Mouse (Mus musculus): Measurements from ENCODE around the gene Vapa. TPM values are rescaled to one million over a fixed set of nuclear protein-coding genes. Genes with fewer than 3 reads are reported as not detected.
"Not testable (repeated sequence)": the region's sequence is repeated elsewhere in the genome, so short reads cannot be mapped to it uniquely, and the experiment has no call there.

Gene Vapa
- 100 to 1,000 TPM; 142 to 159 TPM for total RNA-seq (2021)
- long read RNA-seq, experiment 1, transcript Vapa-201 (6 exons, 3,369 nt): major isoform, 492 of 503 reads
- long read RNA-seq, experiment 1, partial matches to known transcripts: 2 of 503 reads
- long read RNA-seq, experiment 1, other reads (novel, unspliced or antisense): 9 of 503 reads
- long read RNA-seq, experiment 2, transcript Vapa-201 (6 exons, 3,369 nt): major isoform, 461 of 482 reads
- long read RNA-seq, experiment 2, partial matches to known transcripts: 2 of 482 reads
- long read RNA-seq, experiment 2, other reads (novel, unspliced or antisense): 19 of 482 reads

DNA sequence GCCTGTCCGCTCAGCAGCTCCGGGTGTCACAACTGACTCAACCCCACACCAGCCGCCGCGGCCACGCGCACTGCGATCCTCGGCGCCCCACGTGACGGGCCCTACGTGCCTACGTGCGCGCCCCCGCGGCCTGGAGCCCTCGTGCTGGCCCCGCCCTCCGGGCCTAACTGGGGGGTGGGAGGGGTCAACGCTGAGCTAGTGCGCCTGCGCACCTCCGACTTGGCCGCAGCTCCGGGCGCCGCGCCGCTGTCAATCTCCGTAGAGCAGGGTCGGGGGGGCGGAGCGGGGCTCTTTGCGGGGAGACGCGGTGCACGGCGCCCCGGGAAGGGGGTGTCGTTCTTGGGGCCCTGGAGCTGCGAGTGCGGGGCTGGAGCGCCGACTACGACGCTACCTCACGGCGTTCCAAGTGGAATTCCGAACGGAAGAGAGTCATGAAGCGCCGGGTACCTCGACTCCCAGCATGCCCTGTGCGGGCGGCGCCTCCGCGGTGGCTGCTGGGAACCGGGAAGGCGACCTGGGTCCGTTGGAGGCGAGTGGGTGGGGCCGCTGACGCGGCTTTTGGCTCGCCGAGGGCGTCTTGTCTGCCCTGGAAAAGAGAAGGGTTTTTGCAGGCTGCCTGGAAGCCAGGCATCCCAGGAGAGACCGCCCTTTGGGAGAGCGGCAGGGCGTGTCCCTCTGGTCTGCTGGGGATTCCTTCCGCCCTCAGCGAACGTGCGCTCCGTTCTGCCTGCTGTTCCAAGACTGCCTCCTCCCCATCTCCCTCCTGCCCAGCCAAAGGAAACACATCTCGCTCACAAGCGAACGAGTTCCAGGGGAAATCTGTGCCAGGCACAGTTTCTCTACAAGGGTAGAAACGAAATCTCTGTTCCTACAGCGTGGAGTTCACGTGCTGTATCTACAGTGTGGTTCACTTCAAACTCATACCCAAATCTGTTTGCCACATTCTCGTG is at the start of gene Vapa:
TSS of gene Vapa (minus strand) at position 93 of the 950 bp plus-strand sequence.
- peak; percentile 98 to 99 for DNase-seq (ENCODE audit: low spot score in 2 of 2)

DNA sequence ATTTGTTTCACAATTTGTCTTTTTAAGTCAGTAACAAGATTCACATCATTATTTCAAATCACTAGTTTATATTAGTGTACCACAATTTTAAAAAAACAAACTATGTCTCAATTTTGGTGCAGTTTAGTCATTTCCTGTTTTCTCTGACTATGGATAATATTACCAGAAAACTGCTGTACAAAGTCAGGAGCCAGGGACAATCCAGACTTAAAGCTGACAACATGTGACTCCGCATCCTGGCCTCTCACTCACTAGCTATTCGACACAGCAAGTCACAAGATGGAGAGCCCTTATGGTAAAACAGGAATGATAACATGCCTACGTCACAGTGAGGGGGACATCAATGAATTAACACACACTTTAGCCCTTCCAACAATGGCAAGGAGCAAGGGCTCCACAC is 49.3 kb upstream of the Vapa start:
- no peak for DNase-seq (ENCODE audit: low spot score in 2 of 2)

- no peak for DNase-seq (ENCODE audit: low spot score in 2 of 2)
Observed at GRCm38 (mm10) chr17:65658416-65658815, 45.1 kb upstream of the Vapa start.

DNA sequence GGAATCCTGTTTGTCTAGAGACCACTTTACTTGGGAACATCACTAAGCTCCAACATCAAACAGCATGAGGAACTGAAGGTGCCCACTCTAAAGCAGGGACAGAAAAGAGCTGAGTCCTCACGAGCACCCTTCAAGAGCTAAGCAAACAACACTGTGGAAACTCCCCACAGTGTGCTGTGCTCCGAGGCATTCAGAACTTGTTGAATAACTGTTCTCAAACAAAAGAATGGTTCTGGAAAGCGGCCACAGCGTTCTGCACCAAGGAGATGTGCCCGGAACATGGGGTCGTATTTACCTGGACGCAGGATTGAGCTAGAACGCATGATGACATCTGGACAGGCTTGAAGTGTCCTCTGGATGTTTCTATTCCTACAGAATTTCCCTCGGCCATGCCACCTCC is 44.6 kb upstream of the Vapa start:
- DNase-seq (ENCODE audit: low spot score in 2 of 2): no peak

GRCm38 (mm10) chr17:65656731-65657130 is 43.4 kb upstream of the Vapa start:
- DNase-seq (ENCODE audit: low spot score in 2 of 2): no peak

DNA sequence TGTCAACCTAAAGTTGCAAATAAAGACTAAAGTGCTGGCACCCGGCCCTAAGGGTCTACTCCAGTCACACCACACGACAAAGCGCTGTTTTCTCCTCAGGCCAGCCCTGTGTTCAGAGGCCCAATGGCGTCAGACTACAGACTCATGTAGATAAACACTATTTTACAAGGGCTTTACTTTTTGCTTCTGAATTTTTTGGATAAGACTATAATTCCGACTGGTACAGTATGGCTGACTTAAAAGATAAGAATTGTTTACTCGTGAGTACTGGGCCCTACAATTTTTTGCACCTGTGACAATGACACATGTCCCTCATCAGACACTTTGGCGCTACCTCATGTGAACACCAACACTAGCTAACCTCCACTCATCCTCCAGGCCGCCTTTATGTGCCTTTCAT is 42.7 kb upstream of the Vapa start:
- DNase-seq (ENCODE audit: low spot score in 2 of 2): no peak

GRCm38 (mm10) chr17:65655608-65656007 is 42.3 kb upstream of the Vapa start:
- DNase-seq (ENCODE audit: low spot score in 2 of 2): no peak

- no peak for DNase-seq (ENCODE audit: low spot score in 2 of 2)
Observed at GRCm38 (mm10) chr17:65650598-65650997, 37.2 kb upstream of the Vapa start.

GRCm38 (mm10) chr17:65649175-65649493 is 35.8 kb upstream of the Vapa start:
- no peak for DNase-seq (ENCODE audit: low spot score in 2 of 2)

DNA sequence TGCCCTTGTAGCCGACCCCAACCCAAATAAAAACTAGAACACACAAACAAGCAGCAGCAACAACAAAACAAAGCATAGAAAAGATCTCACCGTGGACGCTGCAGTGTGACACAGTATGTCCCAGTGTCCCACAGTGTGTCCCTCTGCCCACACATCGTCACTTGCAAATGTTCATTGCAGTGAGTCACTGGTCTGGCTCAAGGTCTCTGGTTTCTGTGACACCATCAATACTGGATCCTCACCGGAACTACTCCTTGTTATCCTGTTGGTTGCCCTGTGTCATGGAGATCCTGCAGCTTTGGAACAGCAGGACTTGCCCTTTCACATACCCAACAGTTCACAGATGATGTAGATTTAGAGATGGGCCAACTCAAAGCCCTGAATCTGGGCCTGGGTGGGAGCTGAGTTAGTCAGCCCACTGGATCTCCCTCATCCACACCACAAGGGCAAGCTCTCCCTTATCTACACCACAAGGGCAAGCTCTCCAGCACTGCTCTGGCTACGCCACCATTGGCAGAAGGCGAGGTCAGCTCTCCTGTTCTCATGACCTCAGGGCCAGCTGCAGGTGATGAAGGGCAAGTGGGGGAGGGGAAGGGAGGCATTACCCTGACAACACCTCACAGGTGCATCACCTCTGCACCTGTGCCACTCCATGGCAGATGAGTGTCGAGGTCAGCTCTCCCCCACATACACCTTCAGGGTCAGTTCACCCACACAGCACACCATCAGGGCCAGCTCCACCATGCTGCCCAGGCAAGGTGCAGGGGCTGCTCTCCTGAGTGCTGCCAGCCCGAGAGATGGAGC is 35.2 kb upstream of the Vapa start:
- no peak for DNase-seq (ENCODE audit: low spot score in 2 of 2)

DNA sequence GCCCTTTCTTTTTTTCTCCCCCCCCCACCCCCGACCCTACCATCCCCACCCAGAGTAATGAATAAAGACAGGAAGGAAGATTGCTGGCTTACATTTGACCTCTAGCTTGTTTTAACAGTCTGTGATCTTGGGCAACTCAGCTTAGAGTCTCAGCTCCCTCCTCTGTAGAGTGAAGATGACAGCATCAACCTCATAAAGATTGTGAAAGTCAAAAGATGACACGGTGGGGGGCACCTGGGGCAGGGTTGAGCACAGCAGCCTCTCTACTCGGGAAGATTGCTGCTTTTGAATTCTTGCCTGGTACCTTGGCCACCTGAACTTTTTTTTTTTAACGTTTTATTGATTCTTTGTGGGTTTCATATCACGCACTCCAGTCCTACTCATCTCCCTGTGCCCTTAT is 34.6 kb upstream of the Vapa start:
- no peak for DNase-seq (ENCODE audit: low spot score in 2 of 2)

DNA sequence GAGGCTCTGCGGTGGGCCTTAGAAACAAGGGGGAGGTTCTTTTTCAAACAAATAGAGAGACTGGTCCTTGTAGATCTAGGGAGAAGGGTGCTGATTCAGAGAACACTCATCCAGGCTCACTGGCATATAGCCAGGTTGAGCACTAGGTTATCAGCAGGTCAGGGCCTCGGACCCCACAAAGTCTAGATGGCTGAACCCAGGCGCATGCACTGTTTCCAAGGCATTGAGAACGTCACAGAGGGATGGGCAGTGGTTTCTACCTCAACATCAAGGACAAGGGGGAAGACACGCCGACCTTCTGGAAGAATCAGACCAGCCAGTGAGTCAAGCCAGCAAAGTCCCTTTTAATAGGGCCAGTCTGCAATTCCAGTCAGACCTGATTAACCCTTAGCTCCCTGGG is 33.9 kb upstream of the Vapa start:
- no peak for DNase-seq (ENCODE audit: low spot score in 2 of 2)

DNA sequence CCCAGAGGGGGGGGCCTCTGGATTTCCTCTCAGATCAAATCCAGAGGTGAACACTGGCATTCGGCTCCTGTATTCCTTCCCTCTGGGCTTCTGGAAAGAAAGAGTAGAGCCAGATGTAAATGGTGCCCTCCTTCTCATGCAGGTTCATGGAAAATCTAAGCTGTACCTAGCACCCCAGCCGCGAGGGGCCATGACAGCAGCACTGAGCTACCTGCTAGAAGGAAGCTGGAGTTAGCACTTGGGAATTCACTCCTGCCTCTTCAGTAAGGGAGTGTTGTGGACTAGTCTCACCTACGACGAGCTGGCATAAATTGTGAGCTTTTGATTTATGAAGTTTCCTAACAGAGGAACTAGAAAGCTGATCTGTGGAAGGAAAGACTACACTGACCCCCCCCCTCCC is 30.2 kb upstream of the Vapa start:
- no peak for DNase-seq (ENCODE audit: low spot score in 2 of 2)

DNA sequence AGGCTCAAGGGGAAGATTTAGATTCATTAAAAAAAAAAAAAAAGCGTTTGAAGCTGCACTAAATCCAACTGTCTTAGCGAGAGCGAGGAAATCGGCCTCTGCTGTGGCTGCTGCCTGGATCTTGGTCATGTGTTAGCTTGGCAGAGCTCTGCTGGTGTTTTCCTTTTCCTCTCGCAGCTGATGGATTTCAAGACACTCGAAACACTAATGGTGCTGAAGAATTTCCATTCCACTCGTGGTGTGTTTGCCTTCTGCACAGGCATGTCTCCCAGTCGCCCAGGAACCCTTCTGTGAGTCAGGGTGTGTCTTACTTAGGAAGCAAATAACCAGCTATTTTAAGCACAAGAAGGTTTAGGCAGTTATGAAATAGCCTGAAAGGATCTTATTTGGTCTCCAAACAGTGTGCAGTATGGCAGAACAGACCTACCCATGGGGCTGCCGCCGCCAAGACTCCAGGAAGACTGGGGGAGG is 29.7 kb upstream of the Vapa start:
- DNase-seq (ENCODE audit: low spot score in 2 of 2): peak in 1 of 2 experiments; percentile 16

- DNase-seq (ENCODE audit: low spot score in 2 of 2): no peak
Observed at GRCm38 (mm10) chr17:65642578-65642991, 29.2 kb upstream of the Vapa start.

DNA sequence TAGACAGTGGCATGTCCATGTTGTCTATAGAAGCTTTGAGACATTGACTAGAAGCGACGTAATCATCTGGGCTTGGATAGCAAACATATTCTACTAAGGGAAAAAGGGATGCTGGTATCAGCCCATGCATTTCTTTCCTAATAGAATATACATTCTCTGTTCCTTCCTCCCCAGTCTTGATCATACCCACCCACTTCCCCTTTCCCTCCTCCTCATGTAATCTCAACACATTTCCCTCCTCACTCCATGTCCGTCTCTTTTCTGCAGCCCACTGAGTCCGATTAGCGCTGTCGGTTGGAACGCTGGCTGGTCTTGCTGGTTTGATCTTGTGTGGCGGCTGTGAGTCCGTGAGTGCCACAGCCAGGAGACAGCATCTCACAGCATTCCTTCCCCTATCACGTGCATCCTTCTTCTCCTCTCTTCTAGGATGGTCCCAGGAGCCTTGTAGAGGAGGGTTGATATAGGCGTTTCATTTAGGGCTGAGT is 28.4 kb upstream of the Vapa start, which contains the start of gene Txndc2:
TSS of gene Txndc2 (minus strand) at position 435 of the 485 bp plus-strand sequence.
- DNase-seq (ENCODE audit: low spot score in 2 of 2): no peak

GRCm38 (mm10) chr17:65639144-65639543 is 25.8 kb upstream of the Vapa start:
- no peak for DNase-seq (ENCODE audit: low spot score in 2 of 2)

GRCm38 (mm10) chr17:65635715-65636360 is 22.5 kb upstream of the Vapa start:
- DNase-seq (ENCODE audit: low spot score in 2 of 2): no peak

DNA sequence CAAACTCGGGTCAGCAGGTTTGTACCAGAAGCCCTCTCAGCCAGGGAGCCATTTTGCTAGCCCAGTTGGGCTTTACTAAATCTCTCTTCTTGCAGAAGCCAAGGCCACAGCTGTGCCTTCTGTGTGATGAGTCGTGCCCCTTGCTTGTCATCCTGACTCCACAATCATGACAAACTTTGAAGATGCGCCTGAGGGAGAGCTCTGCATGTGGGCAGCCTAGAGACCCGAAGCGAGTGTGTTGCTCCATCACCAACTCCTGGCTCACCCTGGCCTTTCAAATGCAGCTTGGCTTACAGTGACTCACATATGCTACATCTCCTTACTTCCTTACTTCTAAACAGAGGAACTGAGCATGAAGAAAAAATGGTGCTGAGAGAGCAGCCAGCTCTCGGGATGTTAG is 16.6 kb upstream of the Vapa start:
- DNase-seq (ENCODE audit: low spot score in 2 of 2): no peak

- DNase-seq (ENCODE audit: low spot score in 2 of 2): not testable (repeated sequence)
Observed at GRCm38 (mm10) chr17:65628823-65629532, 15.6 kb upstream of the Vapa start.

All from gastrocnemius, postnatal 4 days (tissue).